ENCODE assay signal across 8 mouse cellular contexts in genomic region chr11:66526046-66526980, GRCm38 (mm10). TPM values are rescaled to one million over a fixed set of nuclear protein-coding genes. Genes with fewer than 3 reads are reported as not detected.
DNase-seq lines count a peak whose midpoint lies in the region; ATAC-seq and TF ChIP-seq lines count a peak whose summit lies in the region.

No protein-coding gene starts in this region.

- no peak for TF ChIP-seq EP300 in lung, postnatal 0 days (IDR thresholded peaks at IDR 0.05)

- H3K27ac ChIP-seq in kidney, embryonic 15.5 days, result no peak overlapping the region
- no peak overlapping the region for H3K27ac ChIP-seq in lung, postnatal 0 days (ENCODE audit: low read length)

- H3K36me3 ChIP-seq in kidney, embryonic 15.5 days, result no peaks in the 10 kb centered on the region
- H3K36me3 ChIP-seq in lung, postnatal 0 days (ENCODE audit: insufficient read depth, low read length), result no peaks in the 10 kb centered on the region

- TF ChIP-seq CTCF in lung, postnatal 0 days (IDR thresholded peaks at IDR 0.05), result no peak

- H3K4me3 ChIP-seq in kidney, embryonic 15.5 days (replicated peaks), result peak overlapping the region; percentile 59
- peak overlapping the region; percentile 51 for H3K4me3 ChIP-seq in lung, postnatal 0 days (ENCODE audit: low read depth, low read length)

- no peaks in the 10 kb centered on the region for H3K9me3 ChIP-seq in kidney, embryonic 15.5 days (replicated peaks)
- no peaks in the 10 kb centered on the region for H3K9me3 ChIP-seq in lung, postnatal 0 days (ENCODE audit: low read length)

- H3K4me1 ChIP-seq in kidney, embryonic 15.5 days, result peaks cover 19% of the 10 kb centered on the region
- no peaks in the 10 kb centered on the region for H3K4me1 ChIP-seq in lung, postnatal 0 days (ENCODE audit: insufficient read depth, low read depth, low read length)

- H3K4me2 ChIP-seq in kidney, embryonic 15.5 days, result peak overlapping the region; percentile 97
- H3K4me2 ChIP-seq in lung, postnatal 0 days (replicated peaks; ENCODE audit: low read depth, low read length), result peak overlapping the region; percentile 78

- DNase-seq in kidney, postnatal 14 days, result no peak
- peak; percentile 64 for DNase-seq in brain, adult 2 months (ENCODE audit: low read depth, low spot score)
- peak; percentile 36 to 54 for DNase-seq in frontal cortex, postnatal 36 days (ENCODE audit: low spot score in 2 of 2)
- DNase-seq in layer of hippocampus, adult 18-20 months (ENCODE audit: low spot score in 2 of 2), result peak; percentile 61 to 72
- peak; percentile 16 for DNase-seq in lung, postnatal 0 days (ENCODE audit: low spot score)
- DNase-seq in right cerebral cortex, postnatal 25 days, result peak; percentile 57
- no peak for DNase-seq in adipocyte (ENCODE audit: low spot score)

- ATAC-seq in kidney, embryonic 15.5 days (replicated peaks; ENCODE audit: low FRiP score), result peak; percentile 77
- ATAC-seq in lung, postnatal 0 days, result peak; percentile 47

- peak overlapping the region; percentile 33; the same call in 1 of the 2 replicates for H3K9ac ChIP-seq in kidney, embryonic 15.5 days
- H3K9ac ChIP-seq in lung, postnatal 0 days (replicated peaks; ENCODE audit: low read depth), result no peak overlapping the region

- H3K27me3 ChIP-seq in kidney, embryonic 15.5 days, result peaks cover 90% of the 10 kb centered on the region
- peaks cover 49% of the 10 kb centered on the region for H3K27me3 ChIP-seq in lung, postnatal 0 days (replicated peaks; ENCODE audit: insufficient read depth, low read length)

- WGBS in kidney, embryonic 15.5 days, result under 1% methylated on average over 107 of the region's 126 CpGs
- 6% methylated on average over 15 of the region's 126 CpGs for WGBS in lung, postnatal 0 days

RNA-seq across cellular contexts. Expression of gene Shisa6, which starts 0.5 kb away (rescaled TPM):
- 0.09 and 0.27 TPM in 2 replicates for polyA plus RNA-seq in kidney, embryonic 15.5 days (2015; fragmentation: Nextera tagmentation; extraction: Ambion mirVana)
- total RNA-seq in layer of hippocampus, adult 18-20 months (2021), result 100 to 1,000 TPM; 152 to 163 TPM
- polyA plus RNA-seq in lung, postnatal 0 days (2015; fragmentation: Nextera tagmentation; extraction: Ambion mirVana), result 0.61 and 0.67 TPM in 2 replicates

Comparison
In these comparisons a context has a peak if more than half of its experiments do, and no peak if none do; other contexts are left out.
1. DNase-seq: peak in brain, adult 2 months (single experiment), frontal cortex, postnatal 36 days (2 of 2), layer of hippocampus, adult 18-20 months (2 of 2), lung, postnatal 0 days (single experiment) and right cerebral cortex, postnatal 25 days (single experiment); none in kidney, postnatal 14 days (single experiment) and adipocyte (single experiment).